Mouse (Mus musculus): ENCODE results near the gene Sh3bgrl2. TPM values are rescaled to one million over a fixed set of nuclear protein-coding genes. Genes with fewer than 3 reads are reported as not detected.

Gene Sh3bgrl2
- polyA plus RNA-seq, 2 experiments = 3.5 to 9.7 TPM

DNA sequence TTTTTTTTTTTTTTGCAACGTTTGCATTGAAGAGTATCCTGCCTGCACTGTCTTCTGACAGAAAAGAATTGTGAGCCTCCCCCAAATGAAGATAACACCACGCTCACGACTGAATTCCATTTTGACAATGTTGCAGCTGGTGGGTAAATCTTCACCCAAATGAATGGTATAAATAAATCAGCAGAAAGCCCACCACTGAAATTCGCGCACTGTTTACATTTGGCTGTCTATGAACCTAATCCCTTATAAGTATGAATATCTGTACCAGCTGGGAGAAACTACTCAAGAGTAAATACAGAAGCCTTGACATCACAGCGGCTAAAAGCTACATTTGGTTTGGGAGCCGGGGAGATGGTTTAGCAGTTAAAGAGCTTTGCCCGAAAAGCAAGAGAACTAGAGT is 116.8 kb downstream of the Sh3bgrl2 start:
- H3K9ac ChIP-seq (replicated peaks) = no peak overlapping the region
- peak overlapping the region; percentile 52 for H3K4me2 ChIP-seq (ENCODE audit: low read depth)
- H3K27ac ChIP-seq = no peak overlapping the region
- ATAC-seq (ENCODE audit: insufficient read depth) (no peak), DNase-seq (ENCODE audit: low read depth in 3 of 3, low spot score in 3 of 3) (no peak)
- TF ChIP-seq CTCF (IDR thresholded peaks at IDR 0.05; ENCODE audit: low read depth) (no peak), EP300 (IDR thresholded peaks at IDR 0.05; ENCODE audit: low read depth) (no peak)
- H3K36me3 ChIP-seq (replicated peaks; ENCODE audit: control insufficient read depth, insufficient read depth, low read depth) = no peaks in the 10 kb centered on the region
- H3K4me1 ChIP-seq (replicated peaks; ENCODE audit: control insufficient read depth in 2 of 2, insufficient read depth in 2 of 2, low read length in 1 of 2) = no peaks in the 10 kb centered on the region
- WGBS (ENCODE audit: insufficient replicate concordance) = 59% methylated on average over 8 of the region's 8 CpGs
- H3K4me3 ChIP-seq (ENCODE audit: insufficient read depth in 1 of 2, low read depth in 2 of 2, low read length in 2 of 2) = no peak overlapping the region
- no peaks in the 10 kb centered on the region for H3K9me3 ChIP-seq (ENCODE audit: control insufficient read depth, low read length)
- no peaks in the 10 kb centered on the region for H3K27me3 ChIP-seq (ENCODE audit: control insufficient read depth, insufficient read depth, low read length)

DNA sequence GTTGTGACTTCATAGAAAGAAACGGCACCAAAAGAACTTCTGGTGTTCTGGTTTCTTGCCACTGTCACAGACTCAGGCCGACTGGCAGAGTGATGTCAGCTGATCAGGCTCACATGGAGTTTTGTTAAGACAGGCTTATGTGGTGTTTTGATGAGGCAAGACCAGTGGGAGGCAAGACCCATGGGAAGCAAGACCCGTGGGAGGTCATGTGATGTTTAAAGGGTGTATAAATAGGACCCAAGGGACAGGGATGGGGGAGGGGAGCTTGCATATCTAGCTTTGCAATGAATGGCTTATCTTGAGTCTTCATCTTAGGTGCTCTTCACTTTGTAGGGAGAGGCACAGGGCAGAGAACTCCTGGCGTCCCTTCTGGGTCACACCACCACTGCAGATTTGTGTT is 118.9 kb downstream of the Sh3bgrl2 start:
- DNase-seq (ENCODE audit: low read depth in 3 of 3, low spot score in 3 of 3) (no peak), ATAC-seq (ENCODE audit: insufficient read depth) (no peak)
- Histone ChIP-seq H3K9me3 (ENCODE audit: control insufficient read depth, low read length) (no peaks in the 10 kb centered on the region), H3K27me3 (ENCODE audit: control insufficient read depth, insufficient read depth, low read length) (no peaks in the 10 kb centered on the region), H3K4me2 (ENCODE audit: low read depth) (no peak overlapping the region), H3K9ac (replicated peaks) (no peak overlapping the region), H3K36me3 (replicated peaks; ENCODE audit: control insufficient read depth, insufficient read depth, low read depth) (no peaks in the 10 kb centered on the region), H3K4me3 (ENCODE audit: insufficient read depth in 1 of 2, low read depth in 2 of 2, low read length in 2 of 2) (no peak overlapping the region), H3K27ac (no peak overlapping the region), H3K4me1 (replicated peaks; ENCODE audit: control insufficient read depth in 2 of 2, insufficient read depth in 2 of 2, low read length in 1 of 2) (no peaks in the 10 kb centered on the region)
- TF ChIP-seq EP300 (IDR thresholded peaks at IDR 0.05; ENCODE audit: low read depth) = no peak
- no peak for TF ChIP-seq CTCF (IDR thresholded peaks at IDR 0.05; ENCODE audit: low read depth)
- WGBS (ENCODE audit: insufficient replicate concordance) = 42% methylated on average over 4 of the region's 4 CpGs

DNA sequence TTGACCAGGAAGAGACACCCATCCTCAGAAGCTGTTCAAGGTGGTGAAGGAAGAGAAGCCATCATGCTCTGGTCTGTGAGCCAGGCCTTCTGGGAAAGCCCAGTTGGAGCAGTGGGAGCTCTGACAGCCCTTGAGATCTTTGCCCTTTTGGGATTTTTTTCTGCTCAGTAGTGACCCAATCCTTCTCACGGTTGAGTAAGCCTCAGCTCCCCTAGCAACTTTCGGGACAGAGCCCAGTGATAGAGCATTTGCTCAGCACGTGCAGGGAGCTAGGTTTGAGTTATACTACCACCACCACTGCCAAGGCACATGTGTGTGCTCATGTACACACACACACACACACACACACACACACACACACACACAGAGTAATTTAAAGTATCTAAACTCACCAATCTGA is 131.5 kb downstream of the Sh3bgrl2 start:
- WGBS (ENCODE audit: insufficient replicate concordance) = 52% methylated on average over 3 of the region's 3 CpGs
- Histone ChIP-seq H3K27ac (no peak overlapping the region), H3K9me3 (ENCODE audit: control insufficient read depth, low read length) (no peaks in the 10 kb centered on the region), H3K4me2 (ENCODE audit: low read depth) (no peak overlapping the region), H3K27me3 (ENCODE audit: control insufficient read depth, insufficient read depth, low read length) (no peaks in the 10 kb centered on the region), H3K36me3 (replicated peaks; ENCODE audit: control insufficient read depth, insufficient read depth, low read depth) (no peaks in the 10 kb centered on the region), H3K4me3 (ENCODE audit: insufficient read depth in 1 of 2, low read depth in 2 of 2, low read length in 2 of 2) (no peak overlapping the region), H3K4me1 (replicated peaks; ENCODE audit: control insufficient read depth in 2 of 2, insufficient read depth in 2 of 2, low read length in 1 of 2) (no peaks in the 10 kb centered on the region), H3K9ac (replicated peaks) (no peak overlapping the region)
- no peak for TF ChIP-seq CTCF (IDR thresholded peaks at IDR 0.05; ENCODE audit: low read depth)
- no peak for TF ChIP-seq EP300 (IDR thresholded peaks at IDR 0.05; ENCODE audit: low read depth)
- DNase-seq (ENCODE audit: low read depth in 3 of 3, low spot score in 3 of 3) (no peak), ATAC-seq (ENCODE audit: insufficient read depth) (no peak)

DNA sequence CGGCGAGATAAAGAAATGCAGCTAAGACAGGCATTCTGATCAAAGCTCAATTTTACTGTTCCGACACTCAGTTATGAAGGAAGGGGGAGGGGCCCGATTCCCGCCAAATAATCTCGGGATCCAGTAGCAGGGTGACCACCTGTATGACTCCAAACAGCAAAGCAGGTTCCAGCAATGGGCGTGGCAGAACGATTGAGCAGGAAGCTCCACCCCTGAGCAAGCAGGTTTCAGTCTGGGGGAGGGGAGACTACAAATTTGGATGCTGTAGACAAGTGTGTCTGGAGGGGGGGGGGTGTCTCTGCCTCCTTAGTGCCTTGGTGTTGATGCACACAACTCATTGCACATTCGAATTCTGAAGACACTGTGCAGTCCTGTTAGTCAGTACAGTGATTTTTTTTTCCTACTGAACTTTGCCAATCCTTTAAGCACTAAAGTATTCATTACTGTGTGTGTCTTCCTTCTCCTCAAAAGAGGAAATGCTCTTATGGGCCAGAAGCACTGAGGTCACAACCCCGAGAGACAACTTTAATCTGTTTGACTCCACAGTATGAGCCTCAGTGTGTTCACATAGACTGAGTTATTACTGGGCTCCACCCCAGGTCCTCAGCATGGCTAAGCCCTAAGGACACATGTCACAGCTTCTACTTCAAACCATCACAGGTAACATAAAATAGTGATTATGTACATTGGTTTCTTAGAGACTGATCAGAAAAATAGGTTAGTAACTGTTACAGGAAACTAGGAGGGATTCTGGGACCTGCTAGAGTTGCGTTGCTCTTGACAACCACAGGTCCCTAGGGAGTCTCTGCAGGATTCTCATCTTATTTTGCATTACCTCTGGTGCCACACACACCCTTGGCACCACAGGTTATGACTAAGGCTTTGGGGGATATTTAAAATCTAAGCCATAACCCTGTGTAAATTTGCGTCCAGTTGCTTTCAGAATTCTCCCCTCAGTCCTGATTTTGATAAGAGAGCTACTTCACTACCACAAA is 133.8 kb downstream of the Sh3bgrl2 start:
- no peaks in the 10 kb centered on the region for H3K36me3 ChIP-seq (replicated peaks; ENCODE audit: control insufficient read depth, insufficient read depth, low read depth)
- ATAC-seq (ENCODE audit: insufficient read depth) = no peak
- DNase-seq (ENCODE audit: low read depth in 3 of 3, low spot score in 3 of 3) = no peak
- no peaks in the 10 kb centered on the region for H3K9me3 ChIP-seq (ENCODE audit: control insufficient read depth, low read length)
- H3K9ac ChIP-seq (replicated peaks) = no peak overlapping the region
- H3K4me3 ChIP-seq (ENCODE audit: insufficient read depth in 1 of 2, low read depth in 2 of 2, low read length in 2 of 2) = no peak overlapping the region
- H3K27me3 ChIP-seq (ENCODE audit: control insufficient read depth, insufficient read depth, low read length) = no peaks in the 10 kb centered on the region; the same call in 1 of the 2 replicates
- H3K27ac ChIP-seq = no peak overlapping the region
- no peaks in the 10 kb centered on the region for H3K4me1 ChIP-seq (replicated peaks; ENCODE audit: control insufficient read depth in 2 of 2, insufficient read depth in 2 of 2, low read length in 1 of 2)
- H3K4me2 ChIP-seq (ENCODE audit: low read depth) = no peak overlapping the region
- no peak for TF ChIP-seq CTCF (IDR thresholded peaks at IDR 0.05; ENCODE audit: low read depth)
- TF ChIP-seq EP300 (IDR thresholded peaks at IDR 0.05; ENCODE audit: low read depth) = no peak
- WGBS (ENCODE audit: insufficient replicate concordance) = 48% methylated on average over 12 of the region's 12 CpGs

DNA sequence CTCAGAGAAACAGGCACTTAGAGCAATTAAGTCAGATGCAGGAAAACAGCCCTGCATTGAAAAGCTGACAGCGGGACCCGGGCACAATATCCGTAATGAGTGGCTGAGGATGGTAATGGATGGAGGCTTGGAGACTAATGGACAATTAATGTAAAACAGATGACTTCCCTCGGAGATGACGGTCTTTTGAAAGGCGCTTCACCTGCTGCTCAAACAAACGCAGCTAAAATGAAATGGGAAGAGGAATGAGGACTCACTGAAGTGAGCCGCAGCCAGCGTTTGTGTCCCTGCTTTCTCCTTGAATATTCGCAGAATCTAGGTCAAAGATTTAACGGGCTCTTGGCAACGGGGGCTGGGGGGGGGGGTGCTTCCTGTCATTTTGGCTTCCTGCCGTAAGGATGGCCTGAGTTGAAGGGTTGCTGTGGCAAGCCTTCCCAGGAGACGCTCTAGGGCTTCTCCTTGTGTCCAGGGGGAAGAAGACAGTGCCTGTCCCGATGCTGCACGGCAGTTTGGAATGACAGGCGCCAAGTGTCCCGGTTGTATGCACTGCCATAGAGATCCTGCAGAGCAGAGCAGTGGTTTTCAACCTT is 138.5 kb downstream of the Sh3bgrl2 start:
- DNase-seq (ENCODE audit: low read depth in 3 of 3, low spot score in 3 of 3) (no peak), ATAC-seq (ENCODE audit: insufficient read depth) (no peak)
- H3K27ac ChIP-seq = no peak overlapping the region
- H3K9me3 ChIP-seq (ENCODE audit: control insufficient read depth, low read length) = no peaks in the 10 kb centered on the region
- H3K4me1 ChIP-seq (replicated peaks; ENCODE audit: control insufficient read depth in 2 of 2, insufficient read depth in 2 of 2, low read length in 1 of 2) = no peaks in the 10 kb centered on the region
- WGBS (ENCODE audit: insufficient replicate concordance) = 30% methylated on average over 18 of the region's 18 CpGs
- H3K4me3 ChIP-seq (ENCODE audit: insufficient read depth in 1 of 2, low read depth in 2 of 2, low read length in 2 of 2) = no peak overlapping the region
- H3K9ac ChIP-seq (replicated peaks) = no peak overlapping the region
- H3K36me3 ChIP-seq (replicated peaks; ENCODE audit: control insufficient read depth, insufficient read depth, low read depth) = no peaks in the 10 kb centered on the region
- no peaks in the 10 kb centered on the region; the same call in 1 of the 2 replicates for H3K27me3 ChIP-seq (ENCODE audit: control insufficient read depth, insufficient read depth, low read length)
- no peak overlapping the region for H3K4me2 ChIP-seq (ENCODE audit: low read depth)
- TF ChIP-seq EP300 (IDR thresholded peaks at IDR 0.05; ENCODE audit: low read depth) (no peak), CTCF (IDR thresholded peaks at IDR 0.05; ENCODE audit: low read depth) (no peak)
